Mouse (Mus musculus): ENCODE results near the gene Zbtb2.
A peak's percentile ranks its signal among the peaks of the same experiment; 100 is the strongest.

GRCm38 (mm10) chr10:4404895-4405491, 17.1 kb upstream of the Zbtb2 start:
- TF ChIP-seq CTCF (IDR thresholded peaks at IDR 0.05; ENCODE audit: low read depth) (peak; percentile 82), EP300 (IDR thresholded peaks at IDR 0.05; ENCODE audit: low read depth) (no peak)
